Mouse (Mus musculus) stomach, postnatal 0 days (tissue): Measurements from ENCODE around the gene Rab11b.

ENCODE experiments used
- CTCF ChIP-seq: IDR thresholded peaks from 2 replicates; pipeline ENCODE4 v1.5.1; 2016; ENCODE audit warnings: antibody characterized with exemption, low read depth, mild to moderate bottlenecking, moderate library complexity
- EP300 ChIP-seq: optimal IDR thresholded peaks from 2 replicates; pipeline ENCODE3; 2016; ENCODE audit warnings: antibody characterized with exemption

DNA sequence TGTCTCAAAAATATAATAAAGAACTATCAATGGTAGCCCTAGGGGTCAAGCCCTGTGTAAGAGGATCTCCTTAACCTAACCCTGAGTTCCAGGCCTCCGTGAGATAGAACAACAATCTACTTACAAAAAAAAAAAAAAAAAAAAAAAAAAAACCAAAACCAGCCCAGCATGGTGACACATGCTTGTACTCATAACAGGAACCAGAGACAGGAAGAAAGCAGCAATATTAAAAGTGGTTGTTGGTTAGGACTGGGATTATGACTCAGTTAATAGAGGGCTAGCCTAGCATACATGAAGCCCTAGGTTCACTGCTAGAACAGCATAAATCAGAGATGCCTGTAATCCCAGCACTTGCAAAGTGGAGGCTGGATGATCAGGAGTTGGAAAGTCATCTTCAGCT lies 58.2 kb downstream of the Rab11b start:
- TF ChIP-seq CTCF (no peak), EP300 (no peak)
